Mouse (Mus musculus) kidney, adult 2 months (tissue): Measurements from ENCODE around the gene Cebpe.

Experiments used
- CTCF ChIP-seq: fragments of 200-500 bp; conservative IDR thresholded peaks from 2 replicates; pipeline ENCODE4 v1.5.1; 2011; ENCODE audit warnings: low read depth, mild to moderate bottlenecking, control low read depth, low read length, moderate library complexity, mixed read lengths; ENCODE audit not compliant: insufficient read depth, insufficient read length
- POLR2A ChIP-seq: fragments of 200-500 bp; IDR thresholded peaks from one replicate; pipeline ENCODE4 v1.6.1; 2011; ENCODE audit warnings: low read depth, low read length, control low read depth

DNA sequence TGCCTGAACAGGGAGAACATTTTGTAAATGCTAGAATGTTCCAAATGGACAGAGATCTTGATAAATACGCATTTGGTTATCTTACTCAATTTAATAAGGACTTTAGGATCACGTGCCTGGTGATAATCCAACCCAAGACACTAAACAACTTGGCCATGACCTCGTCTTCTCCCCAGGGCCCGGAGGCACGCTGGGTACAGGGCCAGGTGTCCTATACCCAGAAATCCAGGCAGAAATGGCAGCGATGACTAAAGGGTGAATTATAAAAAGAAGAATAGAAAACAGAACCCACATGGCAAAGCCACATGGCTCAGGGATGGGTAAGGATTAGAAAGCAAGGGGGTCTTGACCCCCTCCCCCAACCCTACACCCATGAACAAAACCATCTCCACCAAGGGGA is 29.7 kb upstream of the Cebpe start:
- TF ChIP-seq CTCF (no peak), POLR2A (no peak)
